Mouse (Mus musculus): ENCODE measurements around the gene Lrsam1. TPM values are rescaled to one million over a fixed set of nuclear protein-coding genes. Genes with fewer than 3 reads are reported as not detected.

Gene Lrsam1
- total and polyA plus RNA-seq, 3 experiments, result 5.0 to 12.8 (median 9.5) TPM

DNA sequence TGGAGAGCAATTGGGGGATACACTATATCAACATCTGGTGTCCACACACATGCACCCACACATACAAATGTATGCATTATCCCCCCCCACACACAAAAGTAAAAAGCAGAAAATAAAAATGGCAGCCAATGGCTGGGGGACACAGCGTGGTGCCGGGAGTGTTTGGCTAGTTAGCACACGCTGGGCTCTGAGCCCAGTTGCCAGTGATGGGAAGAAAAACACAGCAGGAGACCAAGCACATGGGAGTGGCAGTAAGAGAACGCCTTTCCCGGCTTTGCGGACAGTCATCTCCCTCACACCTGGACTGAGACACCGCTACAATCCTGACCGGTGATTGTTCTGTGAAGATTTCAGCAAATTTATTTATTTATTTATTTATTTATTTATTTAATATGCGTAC lies 9.8 kb upstream of the Lrsam1 start:
- peaks cover 29% of the 10 kb centered on the region for H3K4me1 ChIP-seq (ENCODE audit: insufficient read depth, low read depth, low read length)
- H3K9me3 ChIP-seq (replicated peaks), result no peaks in the 10 kb centered on the region
- peaks cover 73% of the 10 kb centered on the region for H3K36me3 ChIP-seq (replicated peaks)
- no peaks in the 10 kb centered on the region for H3K27me3 ChIP-seq (ENCODE audit: insufficient read depth, low read length)
- no peak for ATAC-seq (ENCODE audit: extremely low read depth, insufficient number of reproducible peaks, low FRiP score, poor library complexity, severe bottlenecking)
- no peak for TF ChIP-seq POLR2AphosphoS5 (IDR thresholded peaks at IDR 0.05; ENCODE audit: insufficient replicate concordance, low read depth, low read length)
- TF ChIP-seq GATA1 (IDR thresholded peaks at IDR 0.05; ENCODE audit: borderline replicate concordance, low read length), result no peak
- no peak for TF ChIP-seq CTCF (IDR thresholded peaks at IDR 0.05; ENCODE audit: low read depth, low read length)
- no peak for TF ChIP-seq GATA2 (IDR thresholded peaks at IDR 0.05; ENCODE audit: borderline replicate concordance, low read depth, low read length)
- no peak for TF ChIP-seq TAL1 (conservative IDR thresholded peaks at IDR 0.05; ENCODE audit: low read depth, low read length)
- DNase-seq (ENCODE audit: low spot score), result no peak
- no peak overlapping the region for H3K4me3 ChIP-seq (ENCODE audit: low read depth, low read length)

DNA sequence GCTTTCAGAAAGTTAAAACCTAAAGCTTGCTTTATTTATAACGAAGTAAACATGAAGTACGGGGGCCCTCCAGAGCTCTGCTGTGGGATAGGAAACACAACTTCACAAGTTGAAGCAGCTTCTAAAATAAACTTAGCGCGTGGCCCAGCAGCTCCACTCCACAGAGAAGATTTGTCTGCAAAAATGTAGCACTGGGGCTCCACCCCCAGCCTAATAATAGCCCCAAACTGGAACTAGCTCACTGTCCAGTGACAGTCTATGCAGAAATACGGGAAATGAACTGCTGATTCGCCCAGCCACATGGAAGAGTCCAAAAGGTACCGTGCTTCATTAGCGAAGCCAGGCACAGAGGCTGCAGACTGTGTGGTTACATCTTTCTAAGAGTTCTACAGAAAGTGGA lies 7.9 kb upstream of the Lrsam1 start:
- TF ChIP-seq GATA1 (IDR thresholded peaks at IDR 0.05; ENCODE audit: borderline replicate concordance, low read length) (no peak), CTCF (IDR thresholded peaks at IDR 0.05; ENCODE audit: low read depth, low read length) (no peak), GATA2 (IDR thresholded peaks at IDR 0.05; ENCODE audit: borderline replicate concordance, low read depth, low read length) (no peak), POLR2AphosphoS5 (IDR thresholded peaks at IDR 0.05; ENCODE audit: insufficient replicate concordance, low read depth, low read length) (no peak), TAL1 (conservative IDR thresholded peaks at IDR 0.05; ENCODE audit: low read depth, low read length) (no peak)
- H3K36me3 ChIP-seq (replicated peaks), result peaks cover 62% of the 10 kb centered on the region
- H3K27me3 ChIP-seq (ENCODE audit: insufficient read depth, low read length), result no peaks in the 10 kb centered on the region
- no peaks in the 10 kb centered on the region for H3K9me3 ChIP-seq (replicated peaks)
- peaks cover 42% of the 10 kb centered on the region for H3K4me1 ChIP-seq (ENCODE audit: insufficient read depth, low read depth, low read length)
- H3K4me3 ChIP-seq (ENCODE audit: low read depth, low read length), result no peak overlapping the region
- ATAC-seq (ENCODE audit: extremely low read depth, insufficient number of reproducible peaks, low FRiP score, poor library complexity, severe bottlenecking), result no peak
- no peak for DNase-seq (ENCODE audit: low spot score)

DNA sequence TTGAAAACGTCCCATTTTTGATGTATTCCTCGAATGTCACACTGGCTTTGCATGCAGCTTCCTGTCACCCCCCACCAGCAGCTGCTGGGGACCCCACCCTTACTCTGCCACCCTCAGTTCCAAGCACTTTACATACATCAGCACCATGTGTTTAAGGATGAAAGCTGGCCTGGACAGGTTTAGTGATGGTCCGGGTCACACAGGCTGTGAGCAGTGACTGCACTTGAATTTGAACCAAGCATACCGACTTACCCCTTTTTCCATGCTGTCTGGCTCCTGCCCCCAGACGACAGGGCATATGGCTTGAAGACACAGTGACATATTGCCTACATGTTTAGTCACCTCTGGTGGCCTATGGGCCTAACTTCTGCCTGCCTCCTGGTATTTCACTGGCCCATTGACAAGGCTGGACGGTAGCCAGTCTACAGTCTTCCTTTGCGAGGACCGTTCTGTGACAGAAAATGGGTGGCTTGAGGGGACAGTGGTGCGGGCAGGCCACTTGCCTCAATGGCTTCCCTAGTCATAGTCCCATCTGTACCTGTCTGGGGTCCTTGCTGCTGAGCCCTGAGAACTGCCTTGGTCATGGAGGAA lies 6.7 kb upstream of the Lrsam1 start:
- no peaks in the 10 kb centered on the region for H3K27me3 ChIP-seq (ENCODE audit: insufficient read depth, low read length)
- no peak for ATAC-seq (ENCODE audit: extremely low read depth, insufficient number of reproducible peaks, low FRiP score, poor library complexity, severe bottlenecking)
- no peak for TF ChIP-seq GATA1 (IDR thresholded peaks at IDR 0.05; ENCODE audit: borderline replicate concordance, low read length)
- TF ChIP-seq TAL1 (conservative IDR thresholded peaks at IDR 0.05; ENCODE audit: low read depth, low read length), result no peak
- TF ChIP-seq POLR2AphosphoS5 (IDR thresholded peaks at IDR 0.05; ENCODE audit: insufficient replicate concordance, low read depth, low read length), result peak; percentile 80; the same call in 1 of the 2 replicates
- TF ChIP-seq GATA2 (IDR thresholded peaks at IDR 0.05; ENCODE audit: borderline replicate concordance, low read depth, low read length), result no peak
- TF ChIP-seq CTCF (IDR thresholded peaks at IDR 0.05; ENCODE audit: low read depth, low read length), result no peak
- H3K4me1 ChIP-seq (ENCODE audit: insufficient read depth, low read depth, low read length), result peaks cover 51% of the 10 kb centered on the region
- DNase-seq (ENCODE audit: low spot score), result no peak
- peaks cover 62% of the 10 kb centered on the region for H3K36me3 ChIP-seq (replicated peaks)
- no peaks in the 10 kb centered on the region for H3K9me3 ChIP-seq (replicated peaks)
- peak overlapping the region; percentile 89; the same call in 1 of the 2 replicates for H3K4me3 ChIP-seq (ENCODE audit: low read depth, low read length)

GRCm38 (mm10) chr2:32966689-32967631 lies 5.5 kb upstream of the Lrsam1 start:
- H3K4me3 ChIP-seq (ENCODE audit: low read depth, low read length), result peak overlapping the region; percentile 89
- TF ChIP-seq CTCF (IDR thresholded peaks at IDR 0.05; ENCODE audit: low read depth, low read length), result peak; percentile 43
- TF ChIP-seq TAL1 (conservative IDR thresholded peaks at IDR 0.05; ENCODE audit: low read depth, low read length), result no peak
- TF ChIP-seq POLR2AphosphoS5 (IDR thresholded peaks at IDR 0.05; ENCODE audit: insufficient replicate concordance, low read depth, low read length), result peak; percentile 76
- H3K4me1 ChIP-seq (ENCODE audit: insufficient read depth, low read depth, low read length), result peaks cover 54% of the 10 kb centered on the region
- no peaks in the 10 kb centered on the region for H3K27me3 ChIP-seq (ENCODE audit: insufficient read depth, low read length)
- ATAC-seq (ENCODE audit: extremely low read depth, insufficient number of reproducible peaks, low FRiP score, poor library complexity, severe bottlenecking), result peak; percentile 65
- peaks cover 65% of the 10 kb centered on the region for H3K36me3 ChIP-seq (replicated peaks)
- no peaks in the 10 kb centered on the region for H3K9me3 ChIP-seq (replicated peaks)
- peak; percentile 72 for DNase-seq (ENCODE audit: low spot score)

DNA sequence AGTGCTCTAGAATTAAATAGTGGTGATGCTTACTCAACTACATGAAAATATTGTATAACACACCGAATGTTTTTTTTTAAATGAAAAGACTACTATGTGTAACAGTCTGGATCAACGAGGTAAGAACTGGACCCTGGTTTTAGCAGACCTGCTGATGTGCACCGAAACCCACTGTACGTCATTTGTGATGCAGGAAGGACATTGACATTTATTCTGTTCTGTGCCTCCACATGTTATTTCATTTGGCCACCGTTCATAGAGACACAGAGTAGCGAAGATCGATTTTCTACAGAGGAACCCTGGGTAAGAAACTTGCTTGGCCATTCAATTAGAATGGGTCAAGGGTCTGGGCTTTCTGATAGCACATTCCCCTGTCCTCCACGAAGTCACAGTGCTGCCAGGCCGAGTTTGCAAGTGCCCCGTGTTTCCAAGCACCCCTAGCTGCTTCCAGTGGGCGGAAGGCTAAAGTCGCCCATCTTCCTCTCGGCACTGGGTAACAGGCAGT lies 4.8 kb upstream of the Lrsam1 start:
- no peaks in the 10 kb centered on the region for H3K27me3 ChIP-seq (ENCODE audit: insufficient read depth, low read length)
- ATAC-seq (ENCODE audit: extremely low read depth, insufficient number of reproducible peaks, low FRiP score, poor library complexity, severe bottlenecking) (no peak), DNase-seq (ENCODE audit: low spot score) (no peak)
- H3K36me3 ChIP-seq (replicated peaks), result peaks cover 65% of the 10 kb centered on the region
- no peaks in the 10 kb centered on the region for H3K9me3 ChIP-seq (replicated peaks)
- TF ChIP-seq POLR2AphosphoS5 (IDR thresholded peaks at IDR 0.05; ENCODE audit: insufficient replicate concordance, low read depth, low read length) (peak; percentile 45; the same call in 1 of the 2 replicates), TAL1 (conservative IDR thresholded peaks at IDR 0.05; ENCODE audit: low read depth, low read length) (no peak), GATA2 (IDR thresholded peaks at IDR 0.05; ENCODE audit: borderline replicate concordance, low read depth, low read length) (no peak), CTCF (IDR thresholded peaks at IDR 0.05; ENCODE audit: low read depth, low read length) (no peak), GATA1 (IDR thresholded peaks at IDR 0.05; ENCODE audit: borderline replicate concordance, low read length) (no peak)
- H3K4me1 ChIP-seq (ENCODE audit: insufficient read depth, low read depth, low read length), result peaks cover 55% of the 10 kb centered on the region
- H3K4me3 ChIP-seq (ENCODE audit: low read depth, low read length), result peak overlapping the region; percentile 89
